Mouse (Mus musculus) urinary bladder, postnatal 4 days (tissue): ENCODE measurements around the gene Icos.

ENCODE experiments used
- DNase-seq, 2 experiments: peaks; one replicate each; pipeline ENCODE4 v3.0.0; 2021 to 2022; ENCODE audit warnings: low spot score in 2 of 2

Icos gene

GRCm38 (mm10) chr1:60977641-60978040 lies at the start of gene Icos:
TSS of gene Icos (plus strand) at chr1:60977927.
- no peak for DNase-seq

GRCm38 (mm10) chr1:60929036-60929435 lies 48.7 kb upstream of the Icos start:
- no peak for DNase-seq

- no peak for DNase-seq
Observed at GRCm38 (mm10) chr1:60930397-60930796, 47.3 kb upstream of the Icos start.

GRCm38 (mm10) chr1:60935968-60936581 lies 41.7 kb upstream of the Icos start:
- DNase-seq: no peak

- no peak for DNase-seq
Observed at GRCm38 (mm10) chr1:60936963-60937711, 40.6 kb upstream of the Icos start.

GRCm38 (mm10) chr1:60938256-60938655 lies 39.5 kb upstream of the Icos start:
- no peak for DNase-seq

GRCm38 (mm10) chr1:60938974-60939373 lies 38.8 kb upstream of the Icos start:
- DNase-seq: no peak

GRCm38 (mm10) chr1:60940023-60940422 lies 37.7 kb upstream of the Icos start:
- DNase-seq: no peak

- DNase-seq: no peak
Observed at GRCm38 (mm10) chr1:60940620-60941019, 37.1 kb upstream of the Icos start.

GRCm38 (mm10) chr1:60941056-60942048 lies 36.4 kb upstream of the Icos start:
- no peak for DNase-seq

- DNase-seq: no peak
Observed at GRCm38 (mm10) chr1:60942921-60943320, 34.8 kb upstream of the Icos start.

- DNase-seq: no peak
Observed at GRCm38 (mm10) chr1:60945633-60946401, 31.9 kb upstream of the Icos start.

GRCm38 (mm10) chr1:60948112-60948511 lies 29.6 kb upstream of the Icos start:
- DNase-seq: no peak

GRCm38 (mm10) chr1:60952958-60953357 lies 24.8 kb upstream of the Icos start:
- DNase-seq: no peak

GRCm38 (mm10) chr1:60953686-60954085 lies 24.0 kb upstream of the Icos start:
- DNase-seq: no peak

GRCm38 (mm10) chr1:60954759-60955158 lies 23.0 kb upstream of the Icos start:
- DNase-seq: no peak

- no peak for DNase-seq
Observed at GRCm38 (mm10) chr1:60955186-60955585, 22.5 kb upstream of the Icos start.

GRCm38 (mm10) chr1:60956196-60956595 lies 21.5 kb upstream of the Icos start:
- DNase-seq: no peak

GRCm38 (mm10) chr1:60958287-60958686 lies 19.4 kb upstream of the Icos start:
- DNase-seq: no peak

- DNase-seq: no peak
Observed at GRCm38 (mm10) chr1:60959246-60959645, 18.5 kb upstream of the Icos start.

- DNase-seq: peak in 1 of 2 experiments; percentile 22
Observed at GRCm38 (mm10) chr1:60960451-60960850, 17.3 kb upstream of the Icos start.
